Mouse (Mus musculus) midbrain, embryonic 11.5 days (tissue): ENCODE results near the gene Dnah2. TPM values are rescaled to one million over a fixed set of nuclear protein-coding genes. Genes with fewer than 3 reads are reported as not detected.
A peak's percentile ranks its signal among the peaks of the same experiment; 100 is the strongest.
"Not testable (repeated sequence)": the region's sequence is repeated elsewhere in the genome, so short reads cannot be mapped to it uniquely, and the experiment has no call there.

Experiments used
- ATAC-seq: fragments of 200-750 bp; cut with Nextera tagmentation; 2 replicates; pipeline ENCODE4 v1.8.0; 2017; ENCODE audit warnings: moderate TSS enrichment, moderate library complexity; ENCODE audit not compliant: low FRiP score
- DNase-seq: peaks from one replicate; pipeline ENCODE4 v3.0.0; 2015; ENCODE audit warnings: low spot score; ENCODE audit errors: missing footprints
- H3K27ac ChIP-seq: fragments of 300-500 bp; sonication (generic); 2 replicates; pipeline ENCODE4 v1.5.1; 2014; ENCODE audit warnings: low read depth, low read length
- H3K27me3 ChIP-seq: fragments of 300-500 bp; sonication (generic); 2 replicates; pipeline ENCODE4 v1.6.1; 2014; ENCODE audit warnings: mild to moderate bottlenecking, low read length, moderate library complexity, mixed read lengths; ENCODE audit not compliant: control insufficient read depth, insufficient read depth
- H3K36me3 ChIP-seq: fragments of 300-500 bp; sonication (generic); 2 replicates; pipeline ENCODE4 v1.6.1; 2014; ENCODE audit warnings: mild to moderate bottlenecking, low read length, moderate library complexity, mixed read lengths; ENCODE audit not compliant: control insufficient read depth, insufficient read depth
- H3K4me1 ChIP-seq: fragments of 300-500 bp; sonication (generic); 2 replicates; pipeline ENCODE4 v1.6.1; 2014; ENCODE audit warnings: low read length; ENCODE audit not compliant: control insufficient read depth, insufficient read depth
- H3K4me2 ChIP-seq: fragments of 300-500 bp; sonication (generic); 2 replicates; pipeline ENCODE4 v1.6.1; 2014; ENCODE audit warnings: mild to moderate bottlenecking, moderate library complexity
- H3K4me3 ChIP-seq: fragments of 300-500 bp; sonication (generic); 2 replicates; pipeline ENCODE4 v1.5.1; 2014; ENCODE audit warnings: low read depth, low read length
- H3K9ac ChIP-seq: fragments of 300-500 bp; sonication (generic); 2 replicates; pipeline ENCODE4 v1.6.1; 2014; ENCODE audit warnings: low read length
- H3K9me3 ChIP-seq: fragments of 300-500 bp; sonication (generic); 2 replicates; pipeline ENCODE4 v1.6.1; 2016; ENCODE audit warnings: low read length; ENCODE audit not compliant: control insufficient read depth
- WGBS: fragments of 180-500 bp; shearing (Covaris S2); extraction: QIAGEN DNeasy Blood & Tissue Kit; methylation state at CpG from one replicate; pipeline ENCODE4 v1.1.7; 2014; 5-methylcytosine and 5-hydroxymethylcytosine counted together
- polyA plus RNA-seq: library from polyadenylated mRNA; unstranded; fragments of >200 nt; fragmentation: Nextera tagmentation; extraction: Ambion mirVana; gene quantifications from 2 replicates; pipeline ENCODE4 v1.2.1, GENCODE M21; 2014

Gene Dnah2
- polyA plus RNA-seq, 1 experiment from 2014 or later, result 1.00 TPM

GRCm38 (mm10) chr11:69395634-69396373 lies 153.1 kb downstream of the Dnah2 start:
- peaks cover 43% of the 10 kb centered on the region for H3K4me1 ChIP-seq
- 1% methylated on average over 42 of the region's 48 CpGs for whole genome bisulfite sequencing

GRCm38 (mm10) chr11:69395235-69395633 lies 153.7 kb downstream of the Dnah2 start, which contains the start of the genes Naa38 and Cyb5d1:
TSS of gene Naa38 (plus strand) at chr11:69395487.
TSS of gene Cyb5d1 (minus strand) at chr11:69395631.
- Histone ChIP-seq H3K4me3 (peak within 1 kb of the TSS; percentile 51), H3K9ac (peak within 1 kb of the TSS; percentile 75), H3K4me1 (peaks cover 42% of the 10 kb centered on the region), H3K4me2 (peak within 1 kb of the TSS; percentile 82), H3K27ac (peak within 1 kb of the TSS; percentile 85)
- not testable (repeated sequence) for H3K9me3 ChIP-seq, DNase-seq, H3K36me3 ChIP-seq, H3K27me3 ChIP-seq
- under 1% methylated on average over 21 of the region's 24 CpGs for WGBS
- peak; percentile 72 for ATAC-seq

More at GRCm38 (mm10) chr11:69395634-69396373, 153.1 kb downstream of the Dnah2 start:
- Histone ChIP-seq H3K27ac (peak overlapping the region; percentile 85), H3K9ac (peak overlapping the region; percentile 75), H3K36me3 (peaks cover 13% of the 10 kb centered on the region), H3K4me3 (peak overlapping the region; percentile 51), H3K9me3 (no peaks in the 10 kb centered on the region), H3K27me3 (peaks cover 12% of the 10 kb centered on the region), H3K4me2 (peak overlapping the region; percentile 82)
- ATAC-seq (peak; percentile 87), DNase-seq (peak; percentile 100)

GRCm38 (mm10) chr11:69394591-69395167 lies 154.2 kb downstream of the Dnah2 start:
- not testable (repeated sequence) for ATAC-seq, H3K36me3 ChIP-seq, H3K27me3 ChIP-seq, H3K9me3 ChIP-seq, H3K27ac ChIP-seq
- 2% methylated on average over 31 of the region's 31 CpGs for WGBS
- Histone ChIP-seq H3K4me2 (peak overlapping the region; percentile 57), H3K4me1 (peaks cover 36% of the 10 kb centered on the region), H3K9ac (peak overlapping the region; percentile 75), H3K4me3 (peak overlapping the region; percentile 51)
- peak; percentile 92 for DNase-seq

GRCm38 (mm10) chr11:69390400-69391034 lies 158.4 kb downstream of the Dnah2 start:
- 58% methylated on average over 10 of the region's 10 CpGs for WGBS
- Histone ChIP-seq H3K9me3 (no peaks in the 10 kb centered on the region), H3K9ac (no peak overlapping the region), H3K4me3 (no peak overlapping the region), H3K27ac (no peak overlapping the region), H3K4me2 (no peak overlapping the region), H3K27me3 (no peaks in the 10 kb centered on the region), H3K36me3 (no peaks in the 10 kb centered on the region), H3K4me1 (peaks cover 4% of the 10 kb centered on the region)
- peak; percentile 47; the same call in 1 of the 2 replicates for ATAC-seq
- DNase-seq, result peak; percentile 93

GRCm38 (mm10) chr11:69389531-69390399 lies 159.1 kb downstream of the Dnah2 start:
- Histone ChIP-seq H3K9ac (no peak overlapping the region), H3K9me3 (no peaks in the 10 kb centered on the region), H3K36me3 (no peaks in the 10 kb centered on the region), H3K27ac (no peak overlapping the region), H3K27me3 (no peaks in the 10 kb centered on the region), H3K4me1 (peaks cover 4% of the 10 kb centered on the region), H3K4me3 (no peak overlapping the region), H3K4me2 (no peak overlapping the region)
- DNase-seq (no peak), ATAC-seq (0 out of 2 replicates have a peak, but pooled peaks have one; percentile 33)
- 66% methylated on average over 14 of the region's 14 CpGs for WGBS

GRCm38 (mm10) chr11:69388680-69389079 lies 160.2 kb downstream of the Dnah2 start:
- Histone ChIP-seq H3K9ac (no peak overlapping the region), H3K27ac (no peak overlapping the region), H3K9me3 (no peaks in the 10 kb centered on the region), H3K4me3 (no peak overlapping the region), H3K4me2 (no peak overlapping the region), H3K36me3 (no peaks in the 10 kb centered on the region), H3K4me1 (no peaks in the 10 kb centered on the region; the same call in 1 of the 2 replicates), H3K27me3 (no peaks in the 10 kb centered on the region)
- 95% methylated on average over 4 of the region's 4 CpGs for WGBS
- DNase-seq (no peak), ATAC-seq (no peak)

- Histone ChIP-seq H3K36me3 (no peaks in the 10 kb centered on the region), H3K4me1 (no peaks in the 10 kb centered on the region; the same call in 1 of the 2 replicates), H3K27ac (no peak overlapping the region), H3K27me3 (no peaks in the 10 kb centered on the region), H3K4me3 (no peak overlapping the region), H3K9ac (no peak overlapping the region), H3K9me3 (no peaks in the 10 kb centered on the region), H3K4me2 (no peak overlapping the region)
- ATAC-seq, result no peak
- WGBS, result 84% methylated on average over 7 of the region's 7 CpGs
- DNase-seq, result no peak
Observed at GRCm38 (mm10) chr11:69386758-69387157, 162.2 kb downstream of the Dnah2 start.

GRCm38 (mm10) chr11:69384979-69385378 lies 163.9 kb downstream of the Dnah2 start:
- H3K36me3 ChIP-seq, result no peaks in the 10 kb centered on the region
- no peak overlapping the region for H3K9ac ChIP-seq
- H3K27me3 ChIP-seq, result no peaks in the 10 kb centered on the region
- H3K27ac ChIP-seq, result no peak overlapping the region
- H3K4me1 ChIP-seq, result no peaks in the 10 kb centered on the region
- H3K4me3 ChIP-seq, result no peak overlapping the region
- 81% methylated on average over 6 of the region's 6 CpGs for WGBS
- no peak for ATAC-seq
- DNase-seq, result no peak
- no peak overlapping the region for H3K4me2 ChIP-seq
- no peaks in the 10 kb centered on the region for H3K9me3 ChIP-seq
